Mouse (Mus musculus) frontal cortex, adult (tissue): Measurements from ENCODE around the gene Olfr1337.
"Not testable (repeated sequence)": the region's sequence is repeated elsewhere in the genome, so short reads cannot be mapped to it uniquely, and the experiment has no call there.

ENCODE experiments used
- ATAC-seq: cut with Nextera tagmentation; 2 replicates; pipeline ENCODE4 v1.9.2; 2017; ENCODE audit warnings: mild to moderate bottlenecking, moderate library complexity, mixed read lengths; ENCODE audit not compliant: low TSS enrichment

Gene Olfr1337

DNA sequence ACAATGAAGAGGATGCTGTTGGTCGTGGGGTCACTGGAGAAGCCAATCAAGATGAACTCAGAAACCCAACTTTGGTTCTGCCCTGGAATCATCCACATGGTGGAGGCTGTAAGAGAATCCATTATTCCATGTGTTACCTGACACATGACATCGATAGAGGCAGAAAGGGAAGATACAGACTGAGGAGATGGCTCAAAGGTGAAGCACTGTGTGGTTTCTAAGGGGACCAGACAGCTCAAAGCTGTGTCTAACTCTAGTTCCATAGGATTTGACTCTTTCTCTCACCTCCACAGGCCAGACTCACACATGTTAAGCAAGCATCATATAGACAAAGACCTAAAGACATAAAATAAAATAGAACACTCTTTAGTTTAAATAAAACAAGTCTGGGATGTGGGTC is at the start of gene Olfr1337:
Olfr1337 (minus strand) TSS at position 101 of the 400 bp plus-strand sequence.
- ATAC-seq, result no peak

DNA sequence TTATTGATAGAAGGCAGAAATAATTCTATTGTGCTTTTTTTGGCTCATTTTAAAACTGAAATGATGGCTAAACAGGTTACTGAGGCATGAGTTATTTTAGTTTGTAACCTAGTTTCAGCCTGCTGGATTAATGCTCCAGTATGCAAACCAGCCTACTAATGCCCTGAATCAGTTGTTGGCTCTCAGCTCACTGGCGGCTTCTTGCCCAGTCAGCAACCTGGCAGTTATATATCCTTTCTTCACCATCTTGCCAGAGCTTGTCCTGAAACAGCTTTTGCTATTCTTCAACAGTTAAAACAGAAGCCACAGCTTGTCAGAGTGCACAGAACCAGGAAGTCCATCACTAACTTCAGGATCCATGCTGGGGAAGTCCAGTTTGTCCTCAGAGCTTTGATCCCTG is 36.5 kb upstream of the Olfr1337 start:
- no peak for ATAC-seq

DNA sequence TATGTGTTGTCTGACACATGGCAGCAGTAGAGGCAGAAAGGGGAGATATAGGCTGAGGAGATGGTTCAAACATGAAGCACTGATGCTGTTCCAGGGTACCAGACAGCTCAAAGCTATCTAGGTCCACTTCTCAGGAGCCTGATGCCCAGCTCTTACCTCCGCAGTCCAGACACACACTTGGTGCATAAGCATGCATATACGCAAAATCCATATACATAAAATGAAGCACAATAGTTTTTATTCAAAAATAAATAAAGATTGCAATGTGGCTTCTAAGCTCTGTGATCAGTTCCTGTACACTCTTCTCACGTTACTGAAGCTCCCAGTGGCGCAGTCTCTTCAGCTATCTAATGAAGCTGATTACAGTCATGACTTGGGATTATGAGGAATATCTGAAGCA is 27.5 kb upstream of the Olfr1337 start, which contains the start of gene Olfr1335:
Olfr1335 (minus strand) TSS at position 101 of the 400 bp plus-strand sequence.
- ATAC-seq, result no peak

DNA sequence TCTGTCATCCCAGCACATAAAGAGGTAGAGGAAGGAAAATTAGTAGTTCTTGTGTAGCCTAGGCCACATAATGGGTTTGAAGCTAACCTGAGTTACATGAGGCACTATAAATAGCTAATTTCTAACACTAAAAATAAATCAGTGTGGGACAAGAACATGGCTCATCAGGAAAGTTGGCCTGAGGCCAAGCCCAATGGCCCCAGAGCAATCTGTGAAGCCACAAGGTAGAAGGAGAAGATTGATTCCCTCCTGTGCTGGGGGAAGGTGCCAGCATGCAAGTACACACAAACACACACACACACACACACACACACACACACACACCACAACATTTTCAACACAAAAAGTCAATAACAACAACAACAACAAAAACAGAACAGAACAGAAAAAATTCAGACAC is 10.4 kb upstream of the Olfr1337 start:
- ATAC-seq, result not testable (repeated sequence)

DNA sequence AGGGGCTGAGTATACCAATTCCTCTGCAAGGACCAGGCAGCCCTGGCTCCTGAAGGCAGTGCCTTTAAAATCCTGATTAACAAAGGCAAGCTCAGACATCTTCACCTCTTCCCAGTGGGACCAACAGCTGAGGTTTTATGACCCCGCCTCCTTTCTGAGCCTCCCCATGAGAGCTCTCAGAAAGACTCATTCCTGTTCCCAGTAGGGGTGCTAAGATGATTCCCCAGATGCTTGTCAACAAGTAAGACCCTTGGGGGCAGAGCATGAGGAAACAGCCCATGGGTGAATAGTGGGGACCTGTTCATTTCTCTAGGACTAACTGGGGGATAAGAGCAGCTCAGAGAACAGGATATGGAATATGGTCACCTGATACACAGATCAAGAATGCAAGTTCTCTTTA is 23.7 kb downstream of the Olfr1337 start, which contains the start of gene Olfr1338:
Olfr1338 (minus strand) TSS at position 101 of the 400 bp plus-strand sequence.
- no peak for ATAC-seq

DNA sequence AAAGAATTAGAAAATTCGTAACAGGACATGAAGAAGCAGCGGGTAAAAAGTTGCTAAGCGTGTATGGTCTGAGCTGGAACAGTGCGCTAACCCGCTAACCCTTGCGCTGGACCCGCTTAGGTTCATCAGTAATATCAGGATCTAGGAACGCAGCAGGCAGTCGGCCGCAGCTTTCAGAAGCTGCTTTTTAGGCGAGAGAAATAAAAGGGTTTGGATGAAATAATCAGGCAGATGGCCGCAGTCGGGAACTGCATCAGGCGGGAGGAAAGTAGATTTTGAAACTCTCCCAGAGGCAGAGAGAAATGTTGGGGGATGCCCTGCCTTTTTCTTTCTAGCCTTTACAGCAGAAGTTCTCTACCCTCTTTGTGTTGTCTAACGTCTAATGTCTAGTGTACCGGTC is 40.5 kb downstream of the Olfr1337 start:
- no peak for ATAC-seq

DNA sequence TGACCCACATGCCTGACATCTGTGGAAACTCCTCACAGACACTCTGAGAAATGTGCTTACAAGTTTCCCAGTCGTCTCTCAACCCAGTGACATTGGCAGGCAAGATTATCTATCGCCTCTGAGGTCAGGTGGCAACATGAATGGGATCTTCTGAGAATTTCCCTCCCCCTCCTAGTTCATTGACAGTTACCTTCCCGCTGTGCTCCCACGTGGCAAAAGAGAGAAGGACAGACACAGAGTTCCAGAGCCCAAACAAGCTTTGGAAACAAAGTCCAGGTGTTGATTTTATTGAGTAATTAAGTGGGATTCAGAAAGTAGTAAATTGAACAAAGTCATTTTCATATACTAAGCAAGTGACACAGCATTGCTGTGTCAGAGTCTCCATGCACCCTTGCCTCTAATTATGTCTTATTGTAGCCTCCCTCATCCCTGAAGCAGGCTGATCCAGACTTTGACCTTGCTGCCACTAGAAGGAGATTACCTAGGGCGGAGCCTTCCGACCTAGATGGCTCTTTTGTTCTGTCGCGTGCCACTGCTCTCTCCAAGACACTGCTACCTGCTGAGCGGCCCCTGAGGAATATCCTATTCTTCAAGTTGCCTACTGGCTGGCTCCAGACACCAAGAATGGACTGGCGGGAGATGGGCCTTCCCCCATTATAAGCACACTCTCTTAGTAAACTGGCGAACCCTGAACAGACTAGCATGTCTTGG is 41.2 kb downstream of the Olfr1337 start:
- ATAC-seq, result no peak

DNA sequence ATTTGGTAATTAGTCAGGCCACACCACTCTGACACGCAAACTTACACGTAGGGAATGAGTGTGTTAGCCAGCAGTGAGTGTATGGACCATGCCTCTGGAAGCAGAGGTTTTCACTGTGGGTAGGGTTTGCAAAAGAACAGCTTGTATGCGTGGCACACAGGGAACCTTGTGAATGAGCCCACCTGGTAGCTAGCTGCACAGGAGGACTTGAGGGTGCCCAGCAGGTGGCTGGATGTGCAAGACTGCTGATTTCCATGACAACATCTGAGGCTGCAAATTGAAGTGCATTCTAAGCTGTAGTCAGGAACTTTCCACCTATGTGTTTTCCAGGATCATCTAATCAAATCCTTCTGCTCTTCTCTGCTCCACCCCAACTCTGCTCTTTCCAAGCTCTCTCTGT is 42.8 kb downstream of the Olfr1337 start:
- ATAC-seq, result no peak

DNA sequence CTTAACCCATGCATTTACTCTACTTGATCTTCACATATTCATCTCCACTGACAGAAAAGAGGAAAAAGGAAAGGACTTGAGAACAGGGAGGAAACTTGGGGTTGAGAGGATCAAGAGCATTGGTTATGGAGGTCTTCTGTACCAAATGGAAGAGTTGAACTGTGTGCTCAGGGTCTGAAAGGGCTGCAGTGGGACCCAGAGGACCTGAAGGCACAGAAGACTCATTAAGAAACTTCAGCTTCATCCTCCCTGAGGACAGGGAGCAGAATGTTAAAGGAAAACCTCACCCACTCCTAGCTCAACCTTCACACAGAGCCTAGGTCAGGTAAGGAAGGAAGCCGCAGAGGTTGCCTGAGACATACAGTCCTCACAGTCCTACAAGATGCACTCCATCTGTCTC is 50.5 kb downstream of the Olfr1337 start, which contains the start of gene Olfr1339:
Olfr1339 (plus strand) TSS at position 301 of the 400 bp plus-strand sequence.
- ATAC-seq, result no peak
